Mouse (Mus musculus): ENCODE measurements around the gene Smoc2.

GRCm38 (mm10) chr17:14407874-14408273, 128.6 kb downstream of the Smoc2 start:
- TF ChIP-seq CTCF (IDR thresholded peaks at IDR 0.05; ENCODE audit: low read depth, low read length) (no peak), POLR2A (IDR thresholded peaks at IDR 0.05; ENCODE audit: borderline replicate concordance, low read depth, low read length) (no peak)

Data from bone marrow macrophage, adult 2 months (primary cell).